Mouse (Mus musculus) thymus, postnatal 10 days (tissue): ENCODE measurements at regions not wholly inside any gene's neighbourhood (a gene's known extent, or its start where the extent isn't known, plus 50 kb on each side); places are given as distances from the start of the nearest gene placed in this dataset.

Experiments
- DNase-seq, 2 experiments: peaks; one replicate each; pipeline ENCODE4 v3.0.0; 2021; ENCODE audit warnings: low spot score in 2 of 2

GRCm38 (mm10) chr3:50813760-50814400 lies 370.5 kb upstream of the Slc7a11 start:
- DNase-seq = no peak

DNA sequence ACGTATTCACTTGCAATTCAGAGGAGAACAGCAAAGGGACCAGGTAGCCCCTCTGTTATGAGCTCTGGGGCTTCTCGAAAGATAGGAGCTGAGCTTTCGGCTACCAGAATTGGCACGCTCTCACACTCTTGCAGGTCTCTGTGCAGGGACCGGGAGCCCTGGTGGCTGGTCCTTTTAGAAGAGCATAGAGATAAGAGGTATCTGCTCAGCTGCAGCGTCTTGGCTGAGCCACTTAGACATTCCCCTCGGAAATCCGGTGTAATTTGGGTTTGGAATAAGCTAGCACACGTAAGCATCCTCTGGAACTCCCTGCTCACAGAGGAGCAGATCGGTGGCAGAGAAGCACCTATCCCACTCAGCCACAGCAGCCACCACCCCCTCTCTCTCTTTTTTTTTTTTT lies 372.3 kb upstream of the Slc7a11 start:
- DNase-seq = no peak

DNA sequence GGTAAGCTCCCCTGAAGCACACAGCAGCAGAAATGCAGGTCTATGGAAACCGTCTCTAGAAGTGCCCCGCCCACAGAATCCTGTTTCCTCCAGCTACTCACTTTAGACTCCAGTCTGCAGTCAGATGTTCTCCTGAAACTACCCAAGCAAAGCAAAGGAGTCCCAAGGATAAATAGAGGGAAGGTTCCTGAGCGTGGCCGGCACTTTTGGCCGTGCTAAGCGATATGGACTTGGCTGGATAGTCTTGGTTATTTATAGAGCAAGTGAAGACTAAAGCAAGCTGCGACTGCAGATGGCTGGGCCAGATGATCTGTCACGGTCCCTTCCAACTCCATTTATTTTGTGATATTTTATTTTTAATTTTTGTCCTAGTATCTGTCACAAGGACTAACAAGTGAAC lies 373.1 kb upstream of the Slc7a11 start:
- no peak for DNase-seq

DNA sequence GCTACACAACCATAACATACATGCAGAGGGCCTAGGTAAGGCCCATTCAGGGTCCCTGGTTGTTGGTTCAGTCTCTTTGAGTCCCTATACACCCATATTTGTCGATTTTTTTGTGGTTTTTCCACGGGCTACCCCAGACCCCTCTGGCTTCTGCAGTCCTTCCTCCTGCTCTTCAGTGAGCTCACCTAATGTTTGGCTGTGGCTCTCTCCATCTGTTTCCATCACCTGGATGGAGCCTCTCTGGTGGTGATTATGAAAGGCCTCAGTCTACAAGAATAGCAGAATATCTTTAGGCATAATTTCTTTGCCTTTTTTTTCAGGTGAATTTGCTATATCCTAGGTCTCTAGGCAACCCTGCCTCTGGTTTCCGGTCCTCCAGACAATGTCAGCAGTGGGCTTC lies 373.9 kb upstream of the Slc7a11 start:
- DNase-seq = no peak

DNA sequence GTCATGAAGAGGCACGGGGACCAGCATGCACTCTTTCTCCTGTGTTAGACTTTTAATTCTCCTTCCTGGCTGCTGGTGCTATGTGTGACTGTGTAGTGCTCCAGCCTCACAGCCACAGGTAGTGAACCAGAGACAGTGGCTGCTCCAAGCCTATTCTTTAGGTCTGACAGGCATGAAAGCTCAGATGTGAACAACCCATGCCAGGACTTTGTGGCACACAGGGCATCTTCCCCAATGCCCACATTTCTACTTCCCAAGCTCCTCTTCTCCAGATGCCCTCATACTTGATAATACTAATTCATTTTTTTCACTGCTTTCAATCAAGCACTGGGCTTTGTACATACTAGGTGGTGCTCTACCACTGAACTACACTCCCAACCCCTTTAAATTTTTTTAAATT lies 377.4 kb upstream of the Slc7a11 start:
- DNase-seq = no peak

DNA sequence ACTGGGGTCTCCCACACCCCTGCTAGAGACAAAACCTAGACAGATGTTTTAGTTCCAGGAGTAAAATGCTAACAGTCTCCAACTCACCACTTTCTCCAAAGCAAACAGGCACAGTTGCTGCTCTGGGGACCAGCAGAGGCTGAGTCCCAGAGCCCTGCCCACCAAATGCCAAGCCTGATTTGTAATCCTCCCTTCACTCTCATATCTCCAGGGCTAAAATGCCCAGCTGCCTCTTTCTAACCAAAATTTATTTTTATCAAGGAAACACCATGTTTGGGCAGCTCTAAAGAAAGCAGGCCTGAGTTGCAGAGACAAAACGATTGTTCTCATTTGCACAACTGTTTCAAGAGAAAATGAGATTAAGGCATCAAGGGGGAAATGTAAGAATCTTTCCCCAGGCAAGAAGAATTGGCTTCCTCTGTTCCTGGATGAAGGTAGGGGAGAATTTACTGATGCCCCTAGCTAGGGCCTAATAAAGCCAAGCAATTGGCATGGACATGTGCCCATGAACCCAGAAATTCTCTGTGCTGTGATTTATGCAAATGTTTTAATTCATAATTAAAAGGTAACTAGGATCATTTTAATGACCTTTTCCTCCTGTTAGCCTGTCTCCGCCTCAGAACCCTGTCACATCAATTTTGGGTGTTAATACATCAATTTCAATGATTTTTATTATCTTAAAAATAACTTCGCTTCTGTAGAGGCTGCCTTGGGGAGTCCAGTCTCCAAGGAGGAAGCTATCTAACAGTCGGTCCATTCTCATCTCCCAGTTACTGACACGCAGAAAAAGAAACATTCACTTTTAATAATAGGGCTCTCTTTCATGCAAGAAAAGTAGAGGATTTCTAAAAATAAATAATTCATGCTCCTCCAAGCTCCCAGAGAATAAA lies 382.4 kb upstream of the Slc7a11 start:
- DNase-seq = no peak

DNA sequence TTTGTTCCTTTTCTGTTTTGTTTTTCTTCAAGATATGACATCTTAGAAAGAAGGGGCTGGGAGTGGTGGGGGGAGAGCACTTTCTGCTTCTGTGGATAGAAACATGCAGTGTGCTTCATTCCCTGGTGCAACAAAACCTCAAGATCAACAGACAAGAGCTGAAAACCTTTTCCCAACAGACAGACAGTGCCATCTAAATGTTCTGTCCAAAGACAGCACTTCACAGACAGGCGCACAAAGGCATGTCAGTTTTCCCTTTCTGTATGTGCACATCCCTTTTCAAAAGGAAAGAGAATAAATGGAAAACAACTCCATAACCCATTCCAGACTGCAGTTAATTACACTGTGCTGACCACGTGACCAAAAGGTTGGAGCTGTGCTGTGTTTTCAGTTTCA lies 383.0 kb upstream of the Slc7a11 start:
- no peak for DNase-seq

DNA sequence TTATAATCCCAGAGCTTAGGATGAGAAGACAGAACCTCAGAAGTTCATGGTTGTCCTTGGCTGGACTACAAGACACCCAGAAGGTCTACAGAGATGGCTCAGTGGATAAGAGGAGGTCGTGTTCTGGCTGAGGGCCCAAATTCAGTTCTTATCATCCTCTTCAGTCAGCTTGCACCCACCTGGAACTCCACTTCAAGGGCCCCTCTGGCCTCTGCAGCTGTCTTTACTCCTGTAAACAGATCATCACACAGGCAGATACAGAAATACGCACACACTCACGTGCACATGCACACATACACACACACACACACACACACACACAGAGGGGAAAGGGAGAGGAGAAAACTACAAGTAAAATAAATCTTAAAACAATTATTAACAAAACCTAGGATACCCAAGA lies 385.8 kb upstream of the Slc7a11 start:
- peak in 1 of 2 experiments; percentile 24 for DNase-seq

- DNase-seq = no peak
Measured at GRCm38 (mm10) chr3:50830446-50830845, 387.0 kb upstream of the Slc7a11 start.

DNA sequence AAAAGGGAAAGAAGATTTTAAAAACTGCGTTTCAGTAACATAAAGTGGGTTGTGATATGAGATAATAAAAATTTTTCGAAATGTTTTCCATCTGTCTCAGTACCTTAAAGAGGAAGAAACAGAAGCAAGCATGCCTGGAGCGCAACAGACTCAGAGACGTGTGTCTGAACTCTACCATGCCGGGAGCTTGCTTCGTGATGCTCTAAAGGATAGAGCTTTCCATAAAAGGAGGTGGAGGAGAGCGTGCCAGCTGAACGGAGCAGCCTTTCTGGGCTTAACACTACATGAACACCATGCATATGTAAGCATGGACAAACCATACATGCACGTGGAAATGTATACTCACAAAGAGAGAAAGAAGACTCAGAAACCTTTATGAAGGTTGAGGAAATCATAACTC lies 387.5 kb upstream of the Slc7a11 start:
- no peak for DNase-seq

- DNase-seq = peak in 1 of 2 experiments; percentile 17
Measured at GRCm38 (mm10) chr3:50842216-50842615, 382.0 kb upstream of the Noct start.

- no peak for DNase-seq
Measured at GRCm38 (mm10) chr3:50844835-50845301, 379.4 kb upstream of the Noct start.

- DNase-seq = no peak
Measured at GRCm38 (mm10) chr3:50845311-50845710, 378.9 kb upstream of the Noct start.

GRCm38 (mm10) chr3:50848528-50848927 lies 375.7 kb upstream of the Noct start:
- DNase-seq = no peak

- DNase-seq = no peak
Measured at GRCm38 (mm10) chr3:50851083-50851637, 373.1 kb upstream of the Noct start.

DNA sequence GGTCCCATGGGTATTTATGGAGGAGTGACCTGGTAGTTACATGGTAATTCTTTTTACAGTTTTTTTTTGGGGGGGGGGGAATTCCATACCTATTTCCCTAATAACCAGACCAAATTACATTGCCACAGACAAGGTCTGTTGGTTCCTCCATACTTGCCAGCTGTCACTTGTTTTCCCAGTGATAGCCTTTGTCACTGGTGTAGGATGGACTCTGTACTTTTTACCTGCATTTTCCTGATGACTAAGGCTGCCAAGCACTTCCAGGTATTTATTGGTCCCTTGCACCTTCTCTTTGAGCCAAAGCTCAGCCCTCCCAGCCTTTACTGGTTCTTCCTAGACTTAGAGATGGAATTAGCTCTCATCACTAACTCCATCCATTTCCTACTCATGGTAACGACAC lies 357.1 kb upstream of the Noct start:
- no peak for DNase-seq

GRCm38 (mm10) chr3:50869211-50869610 lies 355.0 kb upstream of the Noct start:
- DNase-seq = no peak

DNA sequence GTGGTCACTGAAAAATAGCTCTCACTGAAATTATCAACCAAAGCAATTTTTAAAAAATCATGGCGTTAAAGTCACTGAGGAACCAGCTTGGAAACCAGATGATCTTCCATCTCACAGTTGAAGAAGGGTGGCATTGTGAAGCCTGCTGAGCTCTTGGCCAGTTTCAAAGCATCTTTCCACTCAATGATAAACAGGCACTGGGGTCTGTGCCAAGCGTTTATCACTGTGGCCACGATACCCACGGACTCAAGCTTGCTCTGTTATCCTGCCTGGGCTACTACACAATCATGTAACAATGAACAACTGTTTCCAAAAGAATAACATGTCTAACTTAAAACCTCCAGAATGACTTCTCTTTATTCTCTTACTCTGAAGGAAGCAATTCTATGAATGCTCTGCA lies 345.2 kb upstream of the Noct start:
- DNase-seq = no peak

GRCm38 (mm10) chr3:50879595-50879994 lies 344.7 kb upstream of the Noct start:
- DNase-seq = no peak

DNA sequence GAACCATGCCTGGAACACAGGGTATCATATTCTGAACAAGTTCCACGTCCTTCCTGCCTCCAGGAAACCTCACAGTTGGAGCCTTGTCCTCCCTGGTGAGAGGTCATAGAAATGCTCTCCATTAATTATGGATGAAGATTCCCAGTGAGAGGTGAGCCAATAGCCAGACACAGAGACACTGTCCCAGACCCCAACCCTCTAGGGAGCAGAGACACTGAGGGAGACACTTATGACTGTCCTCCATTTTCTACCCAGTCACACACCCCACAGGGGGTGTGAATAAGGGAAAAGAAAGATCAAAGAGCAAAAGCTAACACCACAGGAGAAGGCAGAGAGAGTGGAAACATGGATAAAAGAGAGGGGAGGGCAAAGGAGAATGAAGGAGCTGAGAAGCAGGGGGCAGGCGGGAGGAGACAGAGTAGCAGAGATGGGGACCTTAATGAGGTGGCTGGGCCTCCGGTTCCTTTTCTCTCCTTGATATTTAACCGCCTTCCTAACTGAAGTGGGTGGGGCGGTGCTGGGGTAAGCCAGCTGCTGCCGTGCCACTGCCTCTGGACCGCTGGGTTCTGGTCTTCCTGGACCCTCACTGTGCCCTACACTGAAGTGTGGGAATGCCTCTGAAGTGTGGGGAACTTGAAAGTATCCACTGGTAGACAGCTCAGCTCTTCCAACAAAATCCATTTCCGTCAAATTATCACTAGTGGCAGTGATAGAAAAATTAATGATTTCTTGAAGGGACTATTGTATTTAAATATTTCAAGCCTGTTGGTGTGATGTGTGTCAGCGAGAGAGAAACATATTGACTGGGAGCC lies 342.6 kb upstream of the Noct start:
- no peak for DNase-seq

GRCm38 (mm10) chr3:50882249-50882733 lies 342.0 kb upstream of the Noct start:
- DNase-seq = no peak

DNA sequence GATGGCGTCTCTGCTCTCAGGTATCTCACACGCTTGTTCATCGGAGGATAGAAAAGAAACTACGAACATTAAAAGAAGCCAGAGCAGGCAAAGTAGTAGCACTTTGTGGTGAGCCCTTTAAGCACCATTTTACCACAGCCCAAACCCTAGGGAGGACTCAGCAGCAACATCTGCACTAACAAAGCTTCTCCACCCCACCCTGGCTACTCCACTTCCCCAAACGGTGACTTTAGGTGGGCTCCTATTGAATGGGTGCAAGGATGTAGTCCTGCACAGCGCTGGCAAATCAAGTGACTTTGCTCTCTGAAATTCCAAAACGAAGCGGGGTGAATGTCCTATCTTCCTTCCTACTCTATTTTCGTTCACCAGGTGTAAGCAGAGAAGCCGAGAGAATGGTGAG lies 337.9 kb upstream of the Noct start:
- DNase-seq = peak; percentile 60 to 68
